Mouse (Mus musculus) stomach, embryonic 16.5 days (tissue): ENCODE measurements around the gene Ube2q2. TPM values are rescaled to one million over a fixed set of nuclear protein-coding genes. Genes with fewer than 3 reads are reported as not detected.
"Not testable (repeated sequence)": the region's sequence is repeated elsewhere in the genome, so short reads cannot be mapped to it uniquely, and the experiment has no call there.

ENCODE experiments used
- ATAC-seq: fragments of 200-750 bp; cut with Nextera tagmentation; 2 replicates; pipeline ENCODE4 v1.8.0; 2017; ENCODE audit warnings: moderate number of reproducible peaks, moderate TSS enrichment; ENCODE audit not compliant: insufficient read depth, low FRiP score
- H3K27ac ChIP-seq: fragments of 300-500 bp; sonication (generic); 2 replicates; pipeline ENCODE4 v1.5.1; 2014; ENCODE audit warnings: low read length
- H3K27me3 ChIP-seq: fragments of 300-500 bp; sonication (generic); 2 replicates; pipeline ENCODE4 v1.6.1; 2014; ENCODE audit warnings: low read length, control low read depth, mixed read lengths; ENCODE audit not compliant: control insufficient read depth, insufficient read depth
- H3K36me3 ChIP-seq: fragments of 300-500 bp; sonication (generic); 2 replicates; pipeline ENCODE4 v1.6.1; 2014; ENCODE audit warnings: low read length; ENCODE audit not compliant: control insufficient read depth, insufficient read depth
- H3K4me1 ChIP-seq: fragments of 300-500 bp; sonication (generic); 2 replicates; pipeline ENCODE4 v1.6.1; 2014; ENCODE audit warnings: low read length, control low read depth, mixed read lengths; ENCODE audit not compliant: control insufficient read depth, insufficient read depth
- H3K4me2 ChIP-seq: fragments of 300-500 bp; sonication (generic); 2 replicates; pipeline ENCODE4 v1.6.1; 2014; ENCODE audit warnings: low read depth, low read length, mixed read lengths
- H3K4me3 ChIP-seq: fragments of 300-500 bp; sonication (generic); replicated peaks from 2 replicates; pipeline ENCODE4 v1.5.1; 2014; ENCODE audit warnings: mild to moderate bottlenecking, low read length
- H3K9ac ChIP-seq: fragments of 300-500 bp; sonication (generic); 2 replicates; pipeline ENCODE4 v1.6.1; 2014; ENCODE audit warnings: low read length
- H3K9me3 ChIP-seq: fragments of 300-500 bp; sonication (generic); replicated peaks from 2 replicates; pipeline ENCODE4 v1.6.1; 2016; ENCODE audit warnings: low read length, control low read depth; ENCODE audit not compliant: control insufficient read depth
- WGBS: fragments of 180-500 bp; shearing (Covaris S2); extraction: QIAGEN DNeasy Blood & Tissue Kit; methylation state at CpG from one replicate; pipeline ENCODE4 v1.1.7; 2014; 5-methylcytosine and 5-hydroxymethylcytosine counted together
- polyA plus RNA-seq: library from polyadenylated mRNA; unstranded; fragments of >200 nt; fragmentation: Nextera tagmentation; extraction: Ambion mirVana; gene quantifications from 2 replicates; pipeline ENCODE4 v1.2.1, GENCODE M21; 2015

The Ube2q2 gene
- polyA plus RNA-seq, 1 experiment from 2014 or later: 15.8 TPM

GRCm38 (mm10) chr9:55228149-55228548 lies 79.5 kb downstream of the Ube2q2 start:
- no peak overlapping the region for H3K4me3 ChIP-seq
- 87% methylated on average over 4 of the region's 4 CpGs for WGBS
- no peaks in the 10 kb centered on the region for H3K27me3 ChIP-seq
- ATAC-seq: no peak
- H3K36me3 ChIP-seq: peaks cover 6% of the 10 kb centered on the region
- H3K4me1 ChIP-seq: no peaks in the 10 kb centered on the region
- H3K4me2 ChIP-seq: no peak overlapping the region
- no peak overlapping the region for H3K9ac ChIP-seq
- H3K9me3 ChIP-seq: no peaks in the 10 kb centered on the region
- H3K27ac ChIP-seq: no peak overlapping the region

GRCm38 (mm10) chr9:55229010-55229409 lies 80.4 kb downstream of the Ube2q2 start:
- no peak overlapping the region for H3K4me2 ChIP-seq
- no peaks in the 10 kb centered on the region for H3K27me3 ChIP-seq
- WGBS: 56% methylated on average over 10 of the region's 10 CpGs
- no peak overlapping the region for H3K4me3 ChIP-seq
- no peaks in the 10 kb centered on the region for H3K9me3 ChIP-seq
- no peak overlapping the region for H3K27ac ChIP-seq
- no peak for ATAC-seq
- peaks cover 4% of the 10 kb centered on the region; the same call in 1 of the 2 replicates for H3K36me3 ChIP-seq
- H3K9ac ChIP-seq: no peak overlapping the region
- no peaks in the 10 kb centered on the region for H3K4me1 ChIP-seq

DNA sequence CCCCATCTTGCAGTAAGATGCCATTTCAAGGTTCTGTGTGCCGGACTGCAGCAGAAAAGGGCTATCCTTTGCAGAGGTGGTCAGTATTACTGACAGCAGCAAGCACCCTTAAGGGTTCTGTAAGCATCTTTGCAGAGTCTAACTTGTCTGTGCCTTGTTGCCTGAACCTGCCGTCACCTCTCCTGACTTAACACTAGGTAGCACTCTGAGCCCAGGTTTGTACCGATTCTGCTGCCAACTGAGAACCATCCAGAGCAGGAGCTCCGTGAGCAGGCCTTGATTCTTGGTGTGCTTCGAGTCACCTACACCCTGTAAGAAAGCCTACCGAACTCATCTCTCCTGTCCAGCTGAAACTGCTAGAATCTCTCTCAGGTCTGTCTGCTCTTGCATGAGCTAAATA lies 82.9 kb downstream of the Ube2q2 start:
- 65% methylated on average over 6 of the region's 6 CpGs for WGBS
- no peak overlapping the region for H3K9ac ChIP-seq
- no peak overlapping the region for H3K4me3 ChIP-seq
- no peak for ATAC-seq
- H3K36me3 ChIP-seq: no peaks in the 10 kb centered on the region
- H3K4me2 ChIP-seq: no peak overlapping the region
- no peaks in the 10 kb centered on the region for H3K4me1 ChIP-seq
- no peaks in the 10 kb centered on the region for H3K27me3 ChIP-seq
- H3K9me3 ChIP-seq: 0 out of 2 replicates have a peak, but pooled peaks cover 3% of the 10 kb centered on the region
- no peak overlapping the region for H3K27ac ChIP-seq

DNA sequence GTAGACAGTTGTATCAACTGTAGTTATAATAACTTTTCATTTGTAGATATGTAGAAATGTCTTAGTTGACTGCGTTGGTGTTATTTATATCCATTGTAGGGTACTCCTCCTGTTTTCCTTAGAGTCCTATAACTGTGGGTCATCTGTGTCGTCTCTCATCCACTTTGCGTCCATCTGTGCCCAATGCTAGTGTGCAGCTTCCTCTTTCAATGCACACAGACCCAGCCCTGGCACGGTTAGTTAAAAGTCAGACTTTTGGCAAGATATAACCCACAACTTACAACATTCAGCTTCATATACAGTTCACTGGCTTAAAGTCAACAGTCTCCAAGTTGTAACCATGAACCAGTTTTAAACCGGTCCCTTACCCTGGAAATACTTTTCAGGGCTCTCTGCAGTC lies 83.5 kb downstream of the Ube2q2 start:
- H3K27me3 ChIP-seq: no peaks in the 10 kb centered on the region
- 90% methylated on average over 5 of the region's 5 CpGs for WGBS
- no peak overlapping the region for H3K27ac ChIP-seq
- no peaks in the 10 kb centered on the region for H3K36me3 ChIP-seq
- no peak overlapping the region for H3K4me2 ChIP-seq
- H3K9ac ChIP-seq: no peak overlapping the region
- H3K4me1 ChIP-seq: no peaks in the 10 kb centered on the region
- H3K4me3 ChIP-seq: no peak overlapping the region
- no peak for ATAC-seq
- 0 out of 2 replicates have a peak, but pooled peaks cover 3% of the 10 kb centered on the region for H3K9me3 ChIP-seq

GRCm38 (mm10) chr9:55232586-55232985 lies 83.9 kb downstream of the Ube2q2 start:
- Histone ChIP-seq H3K36me3 (no peaks in the 10 kb centered on the region), H3K4me2 (no peak overlapping the region), H3K27ac (no peak overlapping the region), H3K9ac (no peak overlapping the region), H3K4me3 (no peak overlapping the region), H3K27me3 (no peaks in the 10 kb centered on the region), H3K4me1 (no peaks in the 10 kb centered on the region), H3K9me3 (0 out of 2 replicates have a peak, but pooled peaks cover 3% of the 10 kb centered on the region)
- ATAC-seq: no peak
- 83% methylated on average over 7 of the region's 7 CpGs for WGBS

DNA sequence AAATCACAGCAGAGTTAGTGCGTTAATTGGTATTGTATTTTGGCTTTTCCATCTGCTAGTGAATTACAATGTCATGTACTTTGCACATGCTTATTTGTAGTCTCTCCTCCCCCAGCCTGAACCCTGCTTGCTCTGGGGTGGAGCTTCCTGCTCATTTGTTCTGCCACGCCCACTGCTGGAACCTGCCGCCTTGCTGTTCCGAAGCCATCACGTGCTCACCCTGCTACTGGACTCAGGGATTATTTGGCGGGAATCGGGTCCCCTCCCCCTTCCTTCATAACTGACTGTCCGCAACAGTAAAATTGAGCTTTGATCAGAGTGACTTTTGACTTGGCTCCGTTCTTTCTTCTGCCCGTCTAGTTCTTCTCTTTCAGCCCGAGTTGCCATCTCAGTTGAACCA lies 84.4 kb downstream of the Ube2q2 start:
- H3K4me2 ChIP-seq, H3K4me1 ChIP-seq, H3K27me3 ChIP-seq, H3K9me3 ChIP-seq, H3K9ac ChIP-seq, H3K27ac ChIP-seq, ATAC-seq, H3K36me3 ChIP-seq, H3K4me3 ChIP-seq: not testable (repeated sequence)
- 55% methylated on average over 11 of the region's 11 CpGs for WGBS

GRCm38 (mm10) chr9:55236235-55237165 lies 87.8 kb downstream of the Ube2q2 start:
- Histone ChIP-seq H3K4me1 (no peaks in the 10 kb centered on the region), H3K27ac (no peak overlapping the region), H3K9me3 (0 out of 2 replicates have a peak, but pooled peaks cover 3% of the 10 kb centered on the region), H3K36me3 (no peaks in the 10 kb centered on the region), H3K4me2 (no peak overlapping the region), H3K27me3 (no peaks in the 10 kb centered on the region), H3K4me3 (no peak overlapping the region), H3K9ac (no peak overlapping the region)
- no peak for ATAC-seq
- 57% methylated on average over 13 of the region's 13 CpGs for WGBS

- H3K36me3 ChIP-seq: no peaks in the 10 kb centered on the region
- H3K27ac ChIP-seq: no peak overlapping the region
- H3K27me3 ChIP-seq: no peaks in the 10 kb centered on the region
- H3K9ac ChIP-seq: no peak overlapping the region
- no peak overlapping the region for H3K4me3 ChIP-seq
- no peak for ATAC-seq
- WGBS: 84% methylated on average over 5 of the region's 5 CpGs
- H3K4me2 ChIP-seq: no peak overlapping the region
- no peaks in the 10 kb centered on the region for H3K4me1 ChIP-seq
- no peaks in the 10 kb centered on the region for H3K9me3 ChIP-seq
Measured at GRCm38 (mm10) chr9:55240852-55241251, 92.2 kb downstream of the Ube2q2 start.

- WGBS: 37% methylated on average over 24 of the region's 24 CpGs
- Histone ChIP-seq H3K9me3 (no peaks in the 10 kb centered on the region), H3K4me1 (no peaks in the 10 kb centered on the region), H3K4me2 (peak overlapping the region; percentile 52), H3K36me3 (no peaks in the 10 kb centered on the region), H3K9ac (no peak overlapping the region; the same call in 1 of the 2 replicates), H3K27ac (no peak overlapping the region), H3K27me3 (no peaks in the 10 kb centered on the region), H3K4me3 (peak overlapping the region; percentile 37)
- no peak for ATAC-seq
Measured at GRCm38 (mm10) chr9:55241863-55242685, 93.4 kb downstream of the Ube2q2 start.
